Mouse (Mus musculus) stomach, postnatal 0 days (tissue): ENCODE results near the gene Abcc10.

ENCODE experiments used
- CTCF ChIP-seq: IDR thresholded peaks from 2 replicates; pipeline ENCODE4 v1.5.1; 2016; ENCODE audit warnings: antibody characterized with exemption, low read depth, mild to moderate bottlenecking, moderate library complexity
- EP300 ChIP-seq: optimal IDR thresholded peaks from 2 replicates; pipeline ENCODE3; 2016; ENCODE audit warnings: antibody characterized with exemption

- TF ChIP-seq CTCF (no peak), EP300 (no peak)
Observed at GRCm38 (mm10) chr17:46306956-46307355, 21.2 kb downstream of the Abcc10 start.
